Mouse (Mus musculus) left cerebral cortex, adult 2 months (tissue): Measurements from ENCODE around the gene Mapt. TPM values are rescaled to one million over a fixed set of nuclear protein-coding genes. Genes with fewer than 3 reads are reported as not detected.

ENCODE experiments used
- DNase-seq, 2 experiments: peaks; one replicate each; pipeline ENCODE4 v3.0.0; 2021 to 2022; ENCODE audit warnings: low spot score in 2 of 2, mixed read lengths in 1 of 2; ENCODE audit errors: extremely low spot score in 1 of 2
- H3K27ac ChIP-seq: fragments of 200-600 bp; 2 replicates; pipeline ENCODE4 v1.8.1; 2022
- H3K4me3 ChIP-seq: fragments of 200-600 bp; 2 replicates; pipeline ENCODE4 v1.8.1; 2022
- CTCF ChIP-seq: fragments of 200-600 bp; IDR thresholded peaks from 2 replicates; pipeline ENCODE4 v1.8.1; 2022; ENCODE audit warnings: antibody characterized with exemption, mild to moderate bottlenecking, moderate library complexity
- intact Hi-C: fragments of 180-260 bp; cut with DNase I; formaldehyde crosslinking; loops from one replicate; pipeline ENCODE4 v1.15.1; 2025
- microRNA-seq, 2 experiments: library from miRNA; unstranded; fragments of <30 nt; microRNA quantifications; one replicate each; pipeline ENCODE4 v1.2.0; 2021
- total RNA-seq, 2 experiments: library from RNA; stranded (reverse); gene quantifications; 2 replicates each; pipeline ENCODE4 v1.2.3; 2021

Gene Mapt
- total RNA-seq, 2 experiments from 2014 or later = 353 to 364 TPM

DNA sequence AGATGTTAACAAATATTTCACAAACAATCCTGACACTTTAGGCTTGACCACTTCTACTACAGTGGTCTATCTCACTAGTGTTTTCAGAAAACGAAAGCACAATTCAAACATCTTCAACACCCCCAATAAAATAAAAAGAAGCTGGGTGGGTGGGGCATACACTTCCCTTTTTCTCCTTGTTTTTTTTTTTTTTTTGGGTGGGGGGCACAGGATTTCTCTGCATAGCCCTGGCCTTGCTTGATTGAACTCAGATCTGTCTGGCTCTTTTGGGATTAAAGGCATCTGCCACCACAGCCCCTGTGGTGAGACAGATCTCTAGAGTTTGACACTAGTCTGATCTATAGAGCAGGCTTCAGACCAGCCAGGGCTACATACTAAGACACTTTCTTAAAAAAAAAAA, 131.5 kb downstream of the Mapt start:
- Histone ChIP-seq H3K27ac (no peak overlapping the region), H3K4me3 (no peak overlapping the region)
- intact Hi-C loops = no loop called here
- DNase-seq = no peak
- no peak for TF ChIP-seq CTCF

DNA sequence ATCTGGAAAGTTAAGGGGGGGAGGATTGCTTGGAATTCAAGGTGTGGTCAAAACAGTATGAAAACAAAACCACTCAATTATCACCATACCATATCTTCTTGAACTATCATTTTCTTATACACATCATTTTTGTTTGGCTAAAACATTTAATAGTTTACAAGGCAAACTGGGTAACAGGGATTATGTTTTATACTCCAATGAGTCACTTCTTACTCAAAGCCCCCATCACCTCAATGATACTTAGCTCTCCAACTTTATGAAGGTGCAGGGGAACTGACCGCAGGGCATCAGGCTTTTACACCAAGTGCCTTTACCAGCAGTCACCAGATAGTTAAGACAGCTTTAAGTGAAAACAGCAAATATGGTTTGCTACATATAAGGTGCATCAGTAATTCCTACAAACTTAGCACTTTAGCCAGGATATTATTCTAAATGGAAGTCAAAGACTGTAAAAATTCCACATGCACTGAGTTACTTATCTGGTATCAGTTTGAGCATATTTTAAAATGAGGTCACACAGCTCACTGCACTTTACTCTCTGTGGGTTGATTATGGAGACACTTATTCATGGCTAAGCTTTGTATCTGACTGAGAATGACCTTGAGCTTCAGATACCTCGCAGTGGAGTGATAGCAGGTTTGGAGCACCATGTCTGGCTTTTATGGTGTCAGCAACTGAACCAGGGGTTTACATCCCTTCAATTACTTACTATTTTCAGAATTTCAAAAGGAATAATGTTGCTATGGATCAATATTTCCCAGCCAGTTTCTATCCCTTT, 132.8 kb downstream of the Mapt start:
- H3K27ac ChIP-seq = no peak overlapping the region
- no peak for DNase-seq
- no peak for TF ChIP-seq CTCF
- H3K4me3 ChIP-seq = no peak overlapping the region
- intact Hi-C loops = no loop called here

DNA sequence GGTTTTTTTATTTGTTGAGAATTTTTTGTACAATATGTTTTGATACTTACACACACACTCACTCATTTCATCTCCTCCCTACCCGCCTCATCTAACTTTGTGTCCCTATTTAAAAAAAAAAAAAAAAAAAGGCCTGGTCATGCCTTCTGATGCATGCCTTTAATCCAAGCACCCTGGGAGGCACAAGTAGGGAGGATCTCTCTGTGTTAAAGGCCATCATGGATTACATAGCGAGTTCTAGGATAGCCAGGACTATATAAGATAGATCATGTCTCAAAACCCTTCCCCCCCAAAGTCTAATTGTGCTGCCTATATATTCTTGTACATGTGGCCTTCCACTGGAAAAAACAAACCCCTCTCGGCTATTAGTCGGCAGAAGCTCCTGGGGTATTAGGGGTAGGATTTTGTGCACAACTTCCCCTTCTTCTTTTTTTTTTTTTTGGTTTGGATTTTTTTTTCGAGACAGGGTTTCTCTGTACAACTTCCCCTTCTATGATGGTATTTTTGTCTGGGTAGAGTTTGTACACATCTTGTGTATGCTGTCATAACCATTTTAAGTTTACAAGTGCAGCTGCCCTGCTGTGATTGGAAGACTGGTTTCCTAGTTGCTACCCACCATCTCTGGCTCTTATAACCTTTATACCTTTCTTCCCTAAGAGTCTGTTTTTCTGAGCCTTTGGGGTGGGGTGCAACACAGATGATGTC, 136.4 kb downstream of the Mapt start:
- intact Hi-C loops = no loop called here

DNA sequence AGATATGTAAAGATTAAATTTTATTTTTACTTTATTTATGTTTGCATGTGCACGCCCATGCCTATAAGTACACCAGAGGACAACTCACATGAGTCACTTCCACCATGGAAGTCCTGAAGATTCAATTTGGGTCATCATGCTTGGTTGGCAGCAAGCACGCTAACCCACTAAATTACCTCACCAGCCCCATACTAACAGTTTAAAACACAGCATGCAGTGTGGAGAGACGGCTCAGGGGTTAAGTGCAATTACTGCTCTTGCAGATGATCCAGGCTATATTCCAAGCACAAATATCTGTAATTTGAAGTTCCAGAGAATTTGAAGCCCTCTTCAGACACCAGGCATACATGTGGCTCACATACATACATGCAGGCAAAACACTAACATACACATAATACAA, 145.1 kb downstream of the Mapt start:
- no peak for DNase-seq
- no peak overlapping the region for H3K27ac ChIP-seq
- no peak overlapping the region for H3K4me3 ChIP-seq
- intact Hi-C loops = no loop called here
- TF ChIP-seq CTCF = no peak

More for the DNA sequence above, 136.4 kb downstream of the Mapt start:
- no peak overlapping the region for H3K4me3 ChIP-seq
- DNase-seq = no peak
- no peak for TF ChIP-seq CTCF
- no peak overlapping the region for H3K27ac ChIP-seq

DNA sequence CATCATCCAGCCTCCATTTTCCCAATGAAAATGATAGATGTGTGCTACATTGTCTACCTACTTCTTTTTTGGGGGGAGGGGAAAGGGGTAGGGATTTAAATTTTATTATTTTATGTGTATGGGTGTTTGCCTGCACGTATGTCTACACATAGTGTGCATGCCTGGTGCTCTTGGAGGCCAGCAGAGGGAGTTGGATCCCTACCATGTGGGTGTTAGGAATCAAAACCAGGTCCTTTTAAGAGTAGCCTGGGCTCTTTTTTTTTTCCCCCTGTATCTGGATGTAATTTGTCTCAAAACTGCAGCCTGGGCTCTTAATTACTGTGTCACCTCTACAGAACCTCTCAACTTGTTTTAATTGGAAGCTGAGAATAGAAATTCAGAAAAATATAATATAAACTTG, 148.4 kb downstream of the Mapt start:
- no peak overlapping the region for H3K4me3 ChIP-seq
- TF ChIP-seq CTCF = peak; percentile 40; the same call in 1 of the 2 replicates
- no peak for DNase-seq
- intact Hi-C loops = no loop called here
- H3K27ac ChIP-seq = no peak overlapping the region

Small RNAs within 50 kb of the gene (microRNA-seq; reads per million reads assigned to microRNA genes)
- gene Gm47310 = 0 reads per million in 2 experiments

Other genes with a start within 250 kb of the Mapt start
- 10 to 100 TPM; 27.9 to 31.8 TPM for gene Crhr1, start 98.5 kb upstream of the Mapt start, total RNA-seq
- gene Sppl2c, start 45.1 kb upstream of the Mapt start, total RNA-seq = not detected
- 10 to 100 TPM; 78.6 to 80.0 TPM for gene Kansl1, start 237.5 kb downstream of the Mapt start, total RNA-seq